Mouse (Mus musculus) subcutaneous adipose tissue, adult 2 months (tissue): ENCODE results near the gene Gm5415. TPM values are rescaled to one million over a fixed set of nuclear protein-coding genes. Genes with fewer than 3 reads are reported as not detected.

Source experiments
- polyA plus RNA-seq: library from polyadenylated mRNA; depleted of rRNA; stranded (reverse); fragments of >200 nt; gene quantifications from 2 replicates; pipeline ENCODE4 v1.2.3, GENCODE M21; 2012; ENCODE audit warnings: low replicate concordance; rRNA removed

The Gm5415 gene
- not detected in 2 replicates for polyA plus RNA-seq

DNA sequence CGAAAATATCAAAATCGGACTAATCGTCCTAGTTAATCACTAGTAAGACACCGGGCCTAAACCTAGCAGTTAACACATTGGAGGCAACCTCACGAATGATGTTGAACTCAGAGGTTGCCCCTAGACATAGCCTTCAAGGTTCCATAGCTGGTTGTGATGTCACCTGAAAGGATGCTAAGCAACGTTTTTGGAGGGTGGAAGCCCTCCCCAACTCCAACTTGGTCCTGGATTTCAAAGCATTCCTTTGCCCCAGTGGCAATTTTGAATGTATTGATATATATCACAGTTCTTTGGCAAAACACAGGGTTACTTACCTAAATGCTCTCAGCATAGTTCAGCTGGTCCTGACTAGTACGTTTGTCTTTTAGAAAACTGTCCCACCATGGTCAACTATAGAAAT is at the start of gene Gm5415:
Gene Gm5415 (minus strand): TSS at position 101 of the 400 bp plus-strand sequence.

